Mouse (Mus musculus) liver, embryonic 14.5 days (tissue): ENCODE results near the gene Usb1. TPM values are rescaled to one million over a fixed set of nuclear protein-coding genes. Genes with fewer than 3 reads are reported as not detected.

ENCODE experiments used
- ATAC-seq: fragments of 200-750 bp; cut with Nextera tagmentation; 2 replicates; pipeline ENCODE4 v1.8.0; 2017; ENCODE audit warnings: moderate number of reproducible peaks, mild to moderate bottlenecking, moderate library complexity; ENCODE audit not compliant: insufficient read depth
- DNase-seq, 3 experiments: peaks; one replicate each; pipeline ENCODE4 v3.0.0-alpha.2; 2012 to 2013; ENCODE audit warnings: low read depth in 3 of 3, low spot score in 3 of 3
- H3K27ac ChIP-seq: fragments of 300-500 bp; sonication (generic); 2 replicates; pipeline ENCODE4 v1.5.1; 2014; ENCODE audit warnings: moderate library complexity, mild to moderate bottlenecking, control low read depth, inconsistent platforms
- H3K27me3 ChIP-seq: fragments of 300-500 bp; sonication (generic); 2 replicates; pipeline ENCODE4 v1.6.1; 2014; ENCODE audit warnings: mild to moderate bottlenecking, low read length, moderate library complexity; ENCODE audit not compliant: control insufficient read depth, insufficient read depth
- H3K36me3 ChIP-seq: fragments of 300-500 bp; sonication (generic); replicated peaks from 2 replicates; pipeline ENCODE4 v1.6.1; 2014; ENCODE audit warnings: low read depth; ENCODE audit not compliant: control insufficient read depth, insufficient read depth
- H3K4me1 ChIP-seq, 2 experiments: fragments of 200-500 bp in 1 of 2; fragments of 300-500 bp in 1 of 2; sonication (generic) in 1 of 2; replicated peaks; 2 replicates each; pipeline ENCODE4 v1.6.1; 2012 to 2014; ENCODE audit warnings: antibody characterized with exemption in 1 of 2, inconsistent platforms in 1 of 2, low read length in 1 of 2; ENCODE audit not compliant: control insufficient read depth in 2 of 2, insufficient read depth in 2 of 2
- H3K4me2 ChIP-seq: fragments of 300-500 bp; sonication (generic); 2 replicates; pipeline ENCODE4 v1.6.1; 2014; ENCODE audit warnings: low read depth, mild to moderate bottlenecking, control low read depth, moderate library complexity
- H3K4me3 ChIP-seq, 2 experiments: fragments of 200-500 bp in 1 of 2; fragments of 300-500 bp in 1 of 2; sonication (generic) in 1 of 2; 2 replicates each; pipeline ENCODE4 v1.5.1; 2012 to 2014; ENCODE audit warnings: low read depth in 2 of 2, low read length in 2 of 2, mild to moderate bottlenecking in 2 of 2, control low read depth in 1 of 2, inconsistent platforms in 1 of 2, moderate library complexity in 1 of 2; ENCODE audit not compliant: insufficient read depth in 1 of 2
- H3K9ac ChIP-seq: fragments of 300-500 bp; sonication (generic); replicated peaks from 2 replicates; pipeline ENCODE4 v1.6.1; 2014; ENCODE audit warnings: mild to moderate bottlenecking, control low read depth, moderate library complexity
- H3K9me3 ChIP-seq: fragments of 300-500 bp; sonication (generic); 2 replicates; pipeline ENCODE4 v1.6.1; 2016; ENCODE audit warnings: low read length, mixed read lengths; ENCODE audit not compliant: control insufficient read depth
- CTCF ChIP-seq: IDR thresholded peaks from 2 replicates; pipeline ENCODE4 v1.5.1; 2016; ENCODE audit warnings: antibody characterized with exemption, low read depth, control low read depth
- EP300 ChIP-seq: IDR thresholded peaks from 2 replicates; pipeline ENCODE4 v1.6.1; 2016; ENCODE audit warnings: antibody characterized with exemption, low read depth
- WGBS: fragments of 180-500 bp; shearing (Covaris S2); extraction: QIAGEN DNeasy Blood & Tissue Kit; methylation state at CpG from one replicate; pipeline ENCODE4 v1.1.7; 2014; ENCODE audit not compliant: insufficient replicate concordance; 5-methylcytosine and 5-hydroxymethylcytosine counted together
- polyA plus RNA-seq, 2 experiments: library from polyadenylated mRNA; depleted of rRNA in 1 of 2; stranded (reverse) in 1 of 2; unstranded in 1 of 2; fragments of >200 nt; fragmentation: Nextera tagmentation in 1 of 2; extraction: Ambion mirVana in 1 of 2; gene quantifications; 2 replicates each; pipeline versions ENCODE4 v1.2.1 to v1.2.3; 2012 to 2014

Gene Usb1
- polyA plus RNA-seq, 2 experiments, result 8.7 to 9.3 TPM

- no peak overlapping the region for H3K9ac ChIP-seq
- no peaks in the 10 kb centered on the region for H3K4me1 ChIP-seq
- no peak overlapping the region for H3K4me2 ChIP-seq
- ATAC-seq, result no peak
- no peaks in the 10 kb centered on the region for H3K27me3 ChIP-seq
- no peak overlapping the region for H3K4me3 ChIP-seq
- no peak overlapping the region for H3K27ac ChIP-seq
- no peak for DNase-seq
- no peaks in the 10 kb centered on the region for H3K36me3 ChIP-seq
- TF ChIP-seq CTCF (no peak), EP300 (no peak)
- 29% methylated on average over 11 of the region's 11 CpGs for WGBS
- H3K9me3 ChIP-seq, result no peaks in the 10 kb centered on the region
These were observed 64.7 kb downstream of the Usb1 start for GRCm38 (mm10) chr8:95396752-95397151.

Other genes starting within 250 kb of the Usb1 start
- 4.0 and 4.6 TPM in 2 replicates for gene Kifc3, start 129.5 kb upstream of the Usb1 start, polyA plus RNA-seq (2012; rRNA removed)
- 2.5 and 4.3 TPM in 2 replicates for gene Kifc3, start 129.5 kb upstream of the Usb1 start, polyA plus RNA-seq (2014; fragmentation: Nextera tagmentation; extraction: Ambion mirVana)
- 0.06 and 0.11 TPM in 2 replicates for gene Cngb1, start 25.7 kb upstream of the Usb1 start, polyA plus RNA-seq (2012; rRNA removed)
- not detected in 2 replicates for gene Cngb1, start 25.7 kb upstream of the Usb1 start, polyA plus RNA-seq (2014; fragmentation: Nextera tagmentation; extraction: Ambion mirVana)
- gene Tepp, start 21.7 kb upstream of the Usb1 start, polyA plus RNA-seq (2012; rRNA removed), result not detected in 2 replicates
- gene Tepp, start 21.7 kb upstream of the Usb1 start, polyA plus RNA-seq (2014; fragmentation: Nextera tagmentation; extraction: Ambion mirVana), result not detected in 2 replicates
- gene Zfp319, start 334 bp upstream of the Usb1 start, polyA plus RNA-seq (2012; rRNA removed), result 0.83 and 0.96 TPM in 2 replicates
- gene Zfp319, start 334 bp upstream of the Usb1 start, polyA plus RNA-seq (2014; fragmentation: Nextera tagmentation; extraction: Ambion mirVana), result 0.75 and 0.81 TPM in 2 replicates
- gene Mmp15, start 20.0 kb downstream of the Usb1 start, polyA plus RNA-seq (2012; rRNA removed), result 0.64 and 0.83 TPM in 2 replicates
- 0.43 and 1.1 TPM in 2 replicates for gene Mmp15, start 20.0 kb downstream of the Usb1 start, polyA plus RNA-seq (2014; fragmentation: Nextera tagmentation; extraction: Ambion mirVana)
- 22.0 and 30.1 TPM in 2 replicates for gene Cfap20, start 102.6 kb downstream of the Usb1 start, polyA plus RNA-seq (2012; rRNA removed)
- gene Cfap20, start 102.6 kb downstream of the Usb1 start, polyA plus RNA-seq (2014; fragmentation: Nextera tagmentation; extraction: Ambion mirVana), result 34.8 and 35.7 TPM in 2 replicates
- 9.7 and 12.8 TPM in 2 replicates for gene Csnk2a2, start 157.8 kb downstream of the Usb1 start, polyA plus RNA-seq (2012; rRNA removed)
- 6.9 and 7.1 TPM in 2 replicates for gene Csnk2a2, start 157.8 kb downstream of the Usb1 start, polyA plus RNA-seq (2014; fragmentation: Nextera tagmentation; extraction: Ambion mirVana)
- not detected in 2 replicates for gene Ccdc113, start 201.8 kb downstream of the Usb1 start, polyA plus RNA-seq (2012; rRNA removed)
- not detected in 2 replicates for gene Ccdc113, start 201.8 kb downstream of the Usb1 start, polyA plus RNA-seq (2014; fragmentation: Nextera tagmentation; extraction: Ambion mirVana)
- gene Prss54, start 244.1 kb downstream of the Usb1 start, polyA plus RNA-seq (2012; rRNA removed), result not detected in 2 replicates
- not detected in 2 replicates for gene Prss54, start 244.1 kb downstream of the Usb1 start, polyA plus RNA-seq (2014; fragmentation: Nextera tagmentation; extraction: Ambion mirVana)